Mouse (Mus musculus) splenic B cell, adult 2 months (primary cell): ENCODE measurements around the gene Olfr1449.
"Not testable (repeated sequence)": the region's sequence is repeated elsewhere in the genome, so short reads cannot be mapped to it uniquely, and the experiment has no call there.

Experiments used
- DNase-seq: peaks from one replicate; pipeline ENCODE4 v3.0.0-alpha.2; 2011; ENCODE audit warnings: low read depth, low spot score
- H3K27me3 ChIP-seq: 2 replicates; pipeline ENCODE4 v1.6.1; 2012; ENCODE audit warnings: mild to moderate bottlenecking, low read length, moderate library complexity, mixed read lengths; ENCODE audit not compliant: control insufficient read depth, poor library complexity, insufficient read depth, severe bottlenecking
- H3K36me3 ChIP-seq: 2 replicates; pipeline ENCODE4 v1.6.1; 2012; ENCODE audit warnings: mild to moderate bottlenecking, low read length, moderate library complexity, mixed read lengths; ENCODE audit not compliant: control insufficient read depth, poor library complexity, insufficient read depth, severe bottlenecking

The Olfr1449 gene

GRCm38 (mm10) chr19:12930540-12930939, at the start of gene Olfr1449:
Olfr1449 (plus strand) TSS chr19:12930840.
- no peak for DNase-seq

DNA sequence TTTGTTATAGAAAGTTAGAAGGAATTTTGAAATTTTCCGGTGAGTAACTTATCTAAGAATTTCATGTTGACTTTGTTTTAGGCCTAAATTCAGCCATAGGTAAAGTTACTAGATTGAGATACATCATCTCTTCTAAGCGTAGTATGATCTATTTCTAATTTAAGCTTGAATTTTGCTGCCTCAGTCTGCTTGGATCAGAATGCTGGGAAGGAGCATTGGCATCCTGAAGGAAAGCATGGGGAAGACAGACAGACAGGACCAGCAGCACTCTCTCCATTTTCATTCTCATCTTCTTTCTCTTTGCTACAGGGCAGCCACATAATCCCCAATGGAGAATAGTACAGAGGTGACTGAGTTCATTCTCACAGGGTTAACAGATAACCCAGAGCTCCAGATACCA, 47.1 kb upstream of the Olfr1449 start, which contains the start of gene Olfr1445:
Gene Olfr1445, plus strand, starts transcription at position 301 of the 400 bp plus-strand sequence.
- no peak for DNase-seq
- no peaks in the 10 kb centered on the region for H3K36me3 ChIP-seq
- no peaks in the 10 kb centered on the region; the same call in 1 of the 2 replicates for H3K27me3 ChIP-seq

More at GRCm38 (mm10) chr19:12930540-12930939, at the start of gene Olfr1449:
- Histone ChIP-seq H3K36me3 (no peaks in the 10 kb centered on the region), H3K27me3 (no peaks in the 10 kb centered on the region)

DNA sequence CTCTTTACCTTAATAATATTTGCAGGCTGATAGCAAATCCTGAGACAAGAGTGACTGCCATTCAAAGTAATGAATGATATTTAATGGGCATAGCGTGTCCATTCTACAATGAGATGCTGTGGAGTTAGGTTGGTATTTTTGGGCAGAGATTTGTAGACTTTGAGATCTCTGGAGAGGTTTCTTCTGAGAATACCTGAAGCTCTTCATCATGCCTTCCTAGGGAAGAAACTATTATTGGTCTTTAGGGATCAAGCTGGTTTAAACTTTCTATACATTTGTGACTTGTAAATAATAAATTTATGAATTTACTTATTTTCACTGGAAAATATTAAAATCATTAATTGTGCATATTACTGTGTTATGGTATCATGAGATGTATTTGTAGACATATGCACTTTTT, 37.2 kb upstream of the Olfr1449 start, which contains the start of gene Olfr1446:
Gene Olfr1446, minus strand, starts transcription at position 101 of the 400 bp plus-strand sequence.
- DNase-seq: no peak
- no peaks in the 10 kb centered on the region for H3K27me3 ChIP-seq
- H3K36me3 ChIP-seq: no peaks in the 10 kb centered on the region

DNA sequence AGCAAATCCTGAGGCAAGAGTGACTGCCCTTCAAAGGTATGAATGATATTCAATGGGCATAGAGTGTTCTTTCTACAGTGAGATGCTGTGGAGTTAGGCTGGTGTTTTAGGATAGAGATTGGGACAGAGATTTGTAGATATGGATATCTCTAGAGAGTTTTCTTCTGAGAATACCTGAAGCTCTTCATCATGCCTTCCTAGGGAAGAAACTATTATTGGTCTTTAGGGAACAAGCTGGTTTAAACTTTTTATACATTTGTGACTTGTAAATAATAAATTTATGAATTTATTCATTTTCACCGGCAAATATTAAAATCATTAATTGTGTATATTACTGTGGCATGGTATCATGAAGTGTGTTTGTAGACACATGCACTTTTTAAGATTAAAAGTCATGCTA, 27.0 kb upstream of the Olfr1449 start, which contains the start of gene Olfr1447:
Gene Olfr1447, minus strand, starts transcription at position 101 of the 400 bp plus-strand sequence.
- H3K27me3 ChIP-seq: no peaks in the 10 kb centered on the region
- DNase-seq: no peak
- H3K36me3 ChIP-seq: no peaks in the 10 kb centered on the region

- DNase-seq: no peak
- Histone ChIP-seq H3K36me3 (no peaks in the 10 kb centered on the region), H3K27me3 (no peaks in the 10 kb centered on the region)
Observed at GRCm38 (mm10) chr19:12924319-12924718, 6.3 kb upstream of the Olfr1449 start, which contains the start of gene Olfr1448. Olfr1448 (minus strand) TSS chr19:12924419.

GRCm38 (mm10) chr19:12949958-12950357, 19.3 kb downstream of the Olfr1449 start, which contains the start of gene Olfr1450:
Olfr1450 (plus strand) TSS chr19:12950258.
- no peaks in the 10 kb centered on the region for H3K36me3 ChIP-seq
- DNase-seq: no peak
- no peaks in the 10 kb centered on the region for H3K27me3 ChIP-seq

GRCm38 (mm10) chr19:12970082-12970481, 39.4 kb downstream of the Olfr1449 start:
- not testable (repeated sequence) for H3K27me3 ChIP-seq, DNase-seq, H3K36me3 ChIP-seq
